Mouse (Mus musculus): ENCODE results near the gene Gpr132. TPM values are rescaled to one million over a fixed set of nuclear protein-coding genes. Genes with fewer than 3 reads are reported as not detected.

Gpr132 gene
- polyA plus RNA-seq, 1 experiment, result 4.6 TPM

DNA sequence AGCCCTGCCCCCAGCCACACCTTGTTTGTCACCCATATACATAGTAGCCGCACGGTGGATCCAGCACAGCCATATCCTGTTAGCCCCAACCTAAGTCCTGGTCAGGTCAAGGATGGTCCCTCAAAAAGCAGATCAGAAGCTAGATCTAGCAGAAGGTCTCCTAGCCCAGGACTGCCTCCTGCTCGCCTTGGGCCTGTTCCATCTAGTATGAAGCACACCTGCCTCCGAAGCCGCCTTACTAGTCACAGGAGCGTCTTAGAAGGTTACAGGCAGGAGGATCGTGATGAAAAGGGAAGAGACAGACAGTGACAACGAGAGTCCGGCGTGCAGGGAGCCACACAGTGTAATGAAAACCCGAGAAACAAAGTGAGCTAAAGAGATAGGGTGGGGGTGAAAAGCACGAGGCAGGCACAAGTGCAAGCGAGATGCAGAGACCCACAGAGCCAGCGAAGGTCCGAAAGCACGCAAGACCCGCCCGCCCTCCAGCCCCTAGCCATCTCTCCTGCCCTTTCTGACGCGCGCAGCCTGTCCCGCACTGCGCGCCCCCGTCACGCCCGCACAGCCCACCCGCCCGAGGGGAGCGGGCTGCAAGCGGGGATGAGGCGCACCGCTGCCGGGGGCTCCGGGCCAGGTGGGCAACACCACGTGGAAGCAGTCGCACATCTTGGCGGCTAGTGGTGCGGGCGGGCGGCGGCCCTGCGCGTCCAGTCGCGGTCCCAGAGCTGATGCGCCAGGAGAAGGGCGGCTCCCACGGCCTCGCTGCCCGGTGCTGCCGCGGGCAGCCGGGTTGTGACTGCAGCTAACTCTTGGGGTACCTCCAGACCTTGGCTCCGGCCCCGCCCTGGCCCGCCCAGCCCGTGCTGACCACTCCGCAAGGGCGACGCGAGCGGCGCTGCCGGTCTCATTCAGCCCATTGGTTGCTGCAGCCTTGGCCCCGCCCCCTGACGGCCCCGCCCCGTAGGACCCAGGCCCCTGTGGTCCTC is 65.9 kb downstream of the Gpr132 start, which contains the start of gene Ahnak2:
TSS of gene Ahnak2 (minus strand) at position 794 of the 983 bp plus-strand sequence.
- Histone ChIP-seq H3K36me3 (ENCODE audit: control insufficient read depth, insufficient read depth, low read length) (no peaks in the 10 kb centered on the region), H3K27me3 (replicated peaks; ENCODE audit: control insufficient read depth, insufficient read depth, low read length) (no peaks in the 10 kb centered on the region)
- WGBS, result 5% methylated on average over 65 of the region's 69 CpGs

More for the DNA sequence above, 65.9 kb downstream of the Gpr132 start, which contains the start of gene Ahnak2:
- DNase-seq, result peak; percentile 40
- Histone ChIP-seq H3K27ac (ENCODE audit: insufficient read depth, low read depth, low read length) (no peak within 1 kb of the TSS), H3K4me3 (ENCODE audit: insufficient read depth, low read depth, low read length) (peak within 1 kb of the TSS; percentile 25; the same call in 1 of the 2 replicates), H3K4me1 (ENCODE audit: control insufficient read depth, insufficient read depth, low read length) (0 out of 2 replicates have a peak, but pooled peaks cover 3% of the 10 kb centered on the region)
- TF ChIP-seq CTCF (conservative IDR thresholded peaks at IDR 0.05; ENCODE audit: insufficient read depth, insufficient read length, low read depth, low read length) (no peak), POLR2A (IDR thresholded peaks at IDR 0.05; ENCODE audit: low read depth, low read length) (no peak)

Other genes with a start within 250 kb of the Gpr132 start
- gene Adssl1, start 248.2 kb downstream of the Gpr132 start, polyA plus RNA-seq (2012; rRNA removed), result 8.1 and 10.4 TPM in 2 replicates
- gene Siva1, start 223.5 kb downstream of the Gpr132 start, polyA plus RNA-seq (2012; rRNA removed), result 27.7 and 27.8 TPM in 2 replicates
- 85.3 and 90.6 TPM in 2 replicates for gene Akt1, start 193.3 kb downstream of the Gpr132 start, polyA plus RNA-seq (2012; rRNA removed)
- gene Zbtb42, start 189.4 kb downstream of the Gpr132 start, polyA plus RNA-seq (2012; rRNA removed), result 10.7 and 12.1 TPM in 2 replicates
- 63.4 and 75.3 TPM in 2 replicates for gene Cep170b, start 147.8 kb downstream of the Gpr132 start, polyA plus RNA-seq (2012; rRNA removed)
- gene Pld4, start 107.6 kb downstream of the Gpr132 start, polyA plus RNA-seq (2012; rRNA removed), result 19.6 and 23.7 TPM in 2 replicates
- 0.70 and 0.99 TPM in 2 replicates for gene Ahnak2, start 65.6 kb downstream of the Gpr132 start, polyA plus RNA-seq (2012; rRNA removed)
- 19.1 and 22.5 TPM in 2 replicates for gene Clba1, start 59.3 kb downstream of the Gpr132 start, polyA plus RNA-seq (2012; rRNA removed)
- 10.3 and 10.6 TPM in 2 replicates for gene Cdca4, start 38.8 kb downstream of the Gpr132 start, polyA plus RNA-seq (2012; rRNA removed)
- gene Jag2, start 61.5 kb upstream of the Gpr132 start, polyA plus RNA-seq (2012; rRNA removed), result 10.1 and 10.6 TPM in 2 replicates
- gene Nudt14, start 73.9 kb upstream of the Gpr132 start, polyA plus RNA-seq (2012; rRNA removed), result 66.1 and 73.0 TPM in 2 replicates
- 31.8 and 45.2 TPM in 2 replicates for gene Btbd6, start 108.3 kb upstream of the Gpr132 start, polyA plus RNA-seq (2012; rRNA removed)
- 44.8 and 53.0 TPM in 2 replicates for gene Brf1, start 132.5 kb upstream of the Gpr132 start, polyA plus RNA-seq (2012; rRNA removed)
- 42.4 and 47.8 TPM in 2 replicates for gene Pacs2, start 146.3 kb upstream of the Gpr132 start, polyA plus RNA-seq (2012; rRNA removed)
- 0.16 and 0.46 TPM in 2 replicates for gene Tex22, start 206.3 kb upstream of the Gpr132 start, polyA plus RNA-seq (2012; rRNA removed)
- 39.0 and 44.4 TPM in 2 replicates for gene Mta1, start 230.1 kb upstream of the Gpr132 start, polyA plus RNA-seq (2012; rRNA removed)

Measured in kidney, adult 2 months (tissue).